Mouse (Mus musculus) heart, postnatal 4 days (tissue): ENCODE measurements at regions not wholly inside any gene's neighbourhood (a gene's known extent, or its start where the extent isn't known, plus 50 kb on each side); places are given as distances from the start of the nearest gene placed in this dataset.
A peak's percentile ranks its signal among the peaks of the same experiment; 100 is the strongest.
"Not testable (repeated sequence)": the region's sequence is repeated elsewhere in the genome, so short reads cannot be mapped to it uniquely, and the experiment has no call there.

Source experiments
- DNase-seq: peaks from one replicate; pipeline ENCODE4 v3.0.0; 2021

DNA sequence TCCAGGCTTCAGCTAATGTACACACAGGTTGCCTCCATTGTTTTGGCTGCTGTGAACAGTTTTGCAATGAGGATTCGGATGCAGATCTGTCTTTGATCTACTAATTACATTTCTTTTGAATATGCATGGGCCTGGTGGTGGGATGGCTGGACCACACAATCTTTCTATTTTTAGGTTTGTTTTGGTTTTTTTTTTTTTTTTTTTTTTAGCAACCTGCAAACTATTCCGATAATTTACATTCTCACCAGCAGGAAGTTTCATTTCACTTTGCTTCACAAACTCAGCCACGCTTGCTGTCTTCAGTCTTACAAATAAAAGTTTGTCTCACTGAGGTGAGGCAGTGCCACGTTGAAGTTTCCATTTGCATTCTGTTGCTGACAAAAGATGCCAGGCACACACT, 127.7 kb upstream of the Intu start:
- DNase-seq: no peak

- no peak for DNase-seq
These were observed 125.8 kb upstream of the Intu start for GRCm38 (mm10) chr3:40405095-40405948.

GRCm38 (mm10) chr3:40405949-40406236, 125.2 kb upstream of the Intu start:
- no peak for DNase-seq

GRCm38 (mm10) chr3:40408921-40409488, 122.1 kb upstream of the Intu start:
- peak; percentile 33 for DNase-seq

DNA sequence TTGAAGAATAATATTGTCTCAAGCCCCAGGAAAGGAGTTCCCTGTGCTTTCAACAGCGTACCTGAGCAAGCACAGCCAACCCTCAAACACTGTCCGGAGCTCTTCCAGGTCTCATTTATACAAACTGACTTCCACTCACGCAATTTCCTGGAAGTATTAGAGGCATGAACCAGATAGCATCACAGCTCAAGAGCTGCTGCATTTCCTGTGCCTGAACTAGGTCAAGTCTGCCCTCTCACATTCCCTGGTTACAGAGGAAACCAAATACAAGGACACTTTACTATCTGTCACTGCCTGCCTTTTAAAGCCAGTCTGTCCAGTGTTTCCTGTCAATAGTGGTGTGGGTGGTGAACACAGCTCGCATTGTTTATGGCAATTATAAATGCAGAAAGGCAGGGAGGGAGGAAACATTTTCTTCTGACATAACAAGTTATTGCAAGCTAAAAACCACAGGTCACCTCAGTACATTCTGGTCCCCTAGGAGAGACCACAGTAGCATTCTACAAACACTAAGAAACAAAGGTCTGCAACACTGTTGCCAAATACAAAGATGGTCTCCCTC, 120.3 kb upstream of the Intu start:
- no peak for DNase-seq

- not testable (repeated sequence) for DNase-seq
These were observed 105.8 kb upstream of the Intu start for GRCm38 (mm10) chr3:40425183-40425844.

DNA sequence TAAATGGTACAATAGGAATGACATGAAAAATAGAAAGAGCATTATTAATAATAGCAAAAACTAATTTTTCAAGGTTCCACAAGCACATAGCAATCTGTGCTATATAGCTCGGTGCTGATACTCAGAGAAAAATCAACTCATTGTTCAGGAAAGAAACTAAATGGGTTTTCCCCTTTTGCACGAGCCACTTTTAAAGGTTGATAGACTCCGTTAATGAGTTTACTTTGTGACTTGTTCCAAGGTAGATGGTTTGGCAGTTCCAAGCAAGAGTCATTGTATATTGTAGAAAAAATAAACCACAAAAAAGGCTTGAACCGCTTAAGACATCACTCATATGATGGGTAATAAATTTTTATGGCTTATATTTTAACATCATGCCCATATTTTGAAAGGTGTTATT, 105.0 kb upstream of the Intu start:
- no peak for DNase-seq

DNA sequence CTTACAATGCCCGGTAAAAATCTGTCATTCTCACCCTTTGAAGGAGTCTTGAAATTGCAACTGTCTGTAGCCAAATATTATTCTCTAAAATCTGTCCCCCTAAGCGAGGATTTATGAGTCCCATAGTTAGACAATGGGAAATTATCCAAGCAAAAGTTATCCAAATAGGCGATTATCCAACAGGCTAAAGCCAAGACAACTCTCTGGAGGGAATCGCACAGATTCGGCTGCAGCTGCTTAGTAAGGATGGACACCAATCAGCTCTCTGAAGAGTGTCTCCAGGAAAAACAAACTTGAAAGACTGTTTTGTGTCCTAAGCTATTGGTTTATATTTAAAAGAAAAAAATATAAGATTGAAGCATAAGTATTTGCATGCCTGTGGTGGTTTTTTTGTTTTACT, 103.1 kb upstream of the Intu start:
- DNase-seq: peak; percentile 18

DNA sequence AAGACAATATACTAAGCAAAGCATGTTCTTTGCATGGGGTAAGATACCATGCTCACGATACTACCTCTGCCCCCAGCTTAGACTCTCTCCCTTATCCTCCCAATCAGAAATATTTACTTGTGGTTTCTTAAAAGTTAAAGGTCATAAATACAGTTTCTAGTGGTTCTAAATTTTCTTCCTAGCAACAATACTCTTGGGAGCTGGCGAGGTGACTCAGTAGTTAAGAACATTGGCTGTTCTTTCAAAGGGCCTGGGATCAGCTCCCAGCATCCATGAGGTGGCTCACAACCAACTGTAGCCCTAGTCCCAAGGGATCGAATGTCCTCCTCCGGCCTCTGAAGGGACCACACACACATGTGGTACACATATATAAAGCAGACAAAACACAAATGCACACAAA, 92.8 kb upstream of the Intu start:
- no peak for DNase-seq

- DNase-seq: no peak
These were observed 89.7 kb upstream of the Intu start for GRCm38 (mm10) chr3:40441092-40442036.

DNA sequence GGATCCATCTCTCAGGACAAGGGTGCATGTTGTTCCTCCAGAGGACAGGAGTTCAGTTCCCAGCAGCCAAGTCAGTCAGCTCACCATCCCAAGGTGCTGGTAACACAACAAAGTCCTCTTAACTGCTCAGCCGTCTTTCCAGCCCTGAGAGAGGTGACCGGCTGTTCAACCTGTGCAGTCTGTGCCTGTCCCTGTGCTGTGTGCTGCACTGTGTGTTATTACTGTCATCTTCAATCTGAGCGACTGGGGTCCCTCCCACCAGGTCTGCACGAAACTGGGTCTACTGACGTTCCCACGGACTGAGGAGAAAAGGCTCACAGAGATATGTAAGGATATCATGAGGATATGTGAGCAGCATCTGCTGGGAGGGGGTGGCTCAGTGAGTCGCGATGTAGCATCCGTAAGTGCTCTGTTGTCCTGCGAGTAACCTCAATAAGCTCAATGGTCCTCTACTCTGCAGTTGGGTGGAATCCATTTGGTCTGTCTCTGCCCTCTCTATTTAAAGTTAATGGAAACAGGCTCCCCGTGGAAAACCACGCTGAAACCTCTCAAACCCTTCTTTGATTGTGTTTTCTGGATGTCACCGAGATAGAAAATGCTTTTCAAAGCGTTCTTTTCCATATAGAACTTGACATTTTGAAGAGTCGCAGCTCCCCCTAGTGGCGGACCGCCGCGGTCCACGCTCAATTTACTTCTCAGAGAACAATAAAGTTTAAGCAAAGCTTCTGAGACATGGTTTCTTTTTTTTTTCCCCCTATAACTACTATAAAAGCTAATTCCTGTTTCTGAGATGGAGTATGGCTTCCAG, 87.1 kb upstream of the Intu start:
- peak; percentile 77 for DNase-seq

GRCm38 (mm10) chr3:40452958-40453357, 78.1 kb upstream of the Intu start:
- no peak for DNase-seq

- DNase-seq: peak; percentile 71
These were observed 77.5 kb upstream of the Intu start for GRCm38 (mm10) chr3:40453552-40453951.

DNA sequence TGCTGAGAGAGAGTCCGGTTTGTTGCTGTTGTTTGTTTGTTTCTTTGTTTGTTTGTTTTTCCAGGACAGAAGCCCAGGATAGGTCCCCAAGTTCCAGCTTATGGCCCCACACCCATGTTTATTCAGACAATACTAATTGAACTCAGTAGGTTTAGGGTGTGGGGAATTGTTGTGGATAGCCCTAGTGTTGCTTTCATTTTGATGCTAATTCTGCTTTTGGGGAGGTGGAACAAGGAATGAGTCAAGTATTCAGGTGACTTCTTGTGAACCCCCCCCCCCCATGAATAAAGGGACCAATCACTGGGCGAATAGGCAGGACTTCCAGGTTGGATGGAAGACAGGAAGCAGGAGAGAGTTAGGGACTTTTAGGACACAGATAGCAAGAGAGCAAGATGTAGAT, 75.0 kb upstream of the Intu start:
- no peak for DNase-seq

- no peak for DNase-seq
These were observed 72.6 kb upstream of the Intu start for GRCm38 (mm10) chr3:40458490-40458889.

GRCm38 (mm10) chr3:40463446-40463845, 67.6 kb upstream of the Intu start:
- DNase-seq: no peak

DNA sequence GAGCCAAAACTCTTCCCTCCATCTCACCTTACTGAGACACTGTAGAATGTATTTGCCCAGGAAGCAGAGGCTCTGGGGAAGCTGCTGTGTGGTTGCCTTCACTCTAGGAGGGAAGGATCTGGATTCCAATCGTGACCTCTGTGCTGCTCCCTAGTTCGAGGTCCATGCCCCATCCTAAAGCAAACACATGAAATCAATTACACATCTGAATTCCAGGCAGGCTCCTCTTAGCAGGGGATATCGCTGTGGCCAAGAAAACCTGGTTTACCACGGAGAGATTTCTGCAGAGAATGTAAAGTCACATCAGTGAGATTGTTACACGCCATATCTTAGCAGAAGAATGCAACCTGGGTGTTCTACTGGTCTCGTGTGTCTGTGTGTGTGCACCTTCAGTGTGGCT, 61.0 kb upstream of the Intu start:
- no peak for DNase-seq

DNA sequence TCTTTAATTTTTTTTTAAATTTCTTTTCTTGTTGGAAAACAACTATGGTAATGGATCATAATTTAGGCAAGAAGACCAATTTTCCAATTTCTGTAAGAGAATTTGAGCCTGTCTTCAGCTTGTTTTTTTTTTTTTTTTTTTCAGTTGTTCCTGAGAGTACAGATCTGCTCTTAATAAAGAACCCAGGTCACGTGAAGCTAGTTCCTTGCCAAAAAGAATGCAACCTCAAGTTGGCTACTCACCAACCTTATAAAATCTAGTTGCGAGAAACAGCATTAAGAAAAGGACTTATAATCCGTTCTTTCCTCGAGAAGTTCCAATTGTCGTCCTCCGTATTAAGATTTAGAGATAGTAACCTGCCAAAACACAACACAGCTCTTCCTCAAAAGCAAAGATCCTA, 58.3 kb upstream of the Intu start:
- DNase-seq: no peak

GRCm38 (mm10) chr3:40480258-40480951, 50.7 kb upstream of the Intu start:
- no peak for DNase-seq
